Mouse (Mus musculus) 416B (cell line): ENCODE data around the gene Gpsm3.
"Not testable (repeated sequence)": the region's sequence is repeated elsewhere in the genome, so short reads cannot be mapped to it uniquely, and the experiment has no call there.

ENCODE experiments used
- DNase-seq: peaks from one replicate; pipeline ENCODE4 v3.0.0; 2011; ENCODE audit warnings: low read depth

The Gpsm3 gene

GRCm38 (mm10) chr17:34589681-34590101 lies at the start of gene Gpsm3:
Gene Gpsm3, plus strand, starts transcription at chr17:34589806.
- DNase-seq, result peak; percentile 80

- DNase-seq, result not testable (repeated sequence)
Observed at GRCm38 (mm10) chr17:34543567-34543966, 46.0 kb upstream of the Gpsm3 start.

- no peak for DNase-seq
Observed at GRCm38 (mm10) chr17:34546797-34547196, 42.8 kb upstream of the Gpsm3 start.

- DNase-seq, result no peak
Observed at GRCm38 (mm10) chr17:34547601-34548000, 42.0 kb upstream of the Gpsm3 start.

- DNase-seq, result no peak
Observed at GRCm38 (mm10) chr17:34549156-34549555, 40.5 kb upstream of the Gpsm3 start.

- DNase-seq, result no peak
Observed at GRCm38 (mm10) chr17:34549843-34550242, 39.8 kb upstream of the Gpsm3 start.

- DNase-seq, result peak; percentile 73
Observed at GRCm38 (mm10) chr17:34555483-34555882, 34.1 kb upstream of the Gpsm3 start.

GRCm38 (mm10) chr17:34556406-34556805 lies 33.2 kb upstream of the Gpsm3 start:
- DNase-seq, result peak; percentile 46

- DNase-seq, result no peak
Observed at GRCm38 (mm10) chr17:34557411-34557810, 32.2 kb upstream of the Gpsm3 start.

GRCm38 (mm10) chr17:34559116-34559515 lies 30.5 kb upstream of the Gpsm3 start:
- DNase-seq, result no peak

- no peak for DNase-seq
Observed at GRCm38 (mm10) chr17:34559895-34560294, 29.7 kb upstream of the Gpsm3 start.

- no peak for DNase-seq
Observed at GRCm38 (mm10) chr17:34560438-34560837, 29.2 kb upstream of the Gpsm3 start.

GRCm38 (mm10) chr17:34561200-34561599 lies 28.4 kb upstream of the Gpsm3 start:
- no peak for DNase-seq

- no peak for DNase-seq
Observed at GRCm38 (mm10) chr17:34562595-34562994, 27.0 kb upstream of the Gpsm3 start.

GRCm38 (mm10) chr17:34563354-34563753 lies 26.3 kb upstream of the Gpsm3 start:
- DNase-seq, result no peak

- peak; percentile 34 for DNase-seq
Observed at GRCm38 (mm10) chr17:34564003-34564421, 25.6 kb upstream of the Gpsm3 start, which contains the start of gene Notch4. Gene Notch4, plus strand, starts transcription at chr17:34564268.

GRCm38 (mm10) chr17:34564796-34565195 lies 24.8 kb upstream of the Gpsm3 start:
- DNase-seq, result no peak

- DNase-seq, result no peak
Observed at GRCm38 (mm10) chr17:34567311-34567710, 22.3 kb upstream of the Gpsm3 start.

- no peak for DNase-seq
Observed at GRCm38 (mm10) chr17:34568421-34568820, 21.2 kb upstream of the Gpsm3 start.

- no peak for DNase-seq
Observed at GRCm38 (mm10) chr17:34569919-34570318, 19.7 kb upstream of the Gpsm3 start.

- DNase-seq, result peak; percentile 36
Observed at GRCm38 (mm10) chr17:34571875-34572274, 17.7 kb upstream of the Gpsm3 start.

GRCm38 (mm10) chr17:34572361-34572760 lies 17.2 kb upstream of the Gpsm3 start:
- DNase-seq, result no peak

- DNase-seq, result no peak
Observed at GRCm38 (mm10) chr17:34576577-34576976, 13.0 kb upstream of the Gpsm3 start.

GRCm38 (mm10) chr17:34578070-34578469 lies 11.5 kb upstream of the Gpsm3 start:
- no peak for DNase-seq

- DNase-seq, result no peak
Observed at GRCm38 (mm10) chr17:34582528-34582927, 7.1 kb upstream of the Gpsm3 start.
